Mouse (Mus musculus) kidney, postnatal 25 days (tissue): ENCODE results near the gene Ldlrad3.
A peak's percentile ranks its signal among the peaks of the same experiment; 100 is the strongest.

ENCODE experiments used
- DNase-seq, 2 experiments: peaks; one replicate each; pipeline ENCODE4 v3.0.0; 2021; ENCODE audit warnings: mixed read lengths in 2 of 2

The Ldlrad3 gene

GRCm38 (mm10) chr2:101992574-101993310, 193.4 kb downstream of the Ldlrad3 start:
- DNase-seq, result peak in 1 of 2 experiments; percentile 52

- no peak for DNase-seq
Observed at GRCm38 (mm10) chr2:101991726-101992125, 194.5 kb downstream of the Ldlrad3 start.

DNA sequence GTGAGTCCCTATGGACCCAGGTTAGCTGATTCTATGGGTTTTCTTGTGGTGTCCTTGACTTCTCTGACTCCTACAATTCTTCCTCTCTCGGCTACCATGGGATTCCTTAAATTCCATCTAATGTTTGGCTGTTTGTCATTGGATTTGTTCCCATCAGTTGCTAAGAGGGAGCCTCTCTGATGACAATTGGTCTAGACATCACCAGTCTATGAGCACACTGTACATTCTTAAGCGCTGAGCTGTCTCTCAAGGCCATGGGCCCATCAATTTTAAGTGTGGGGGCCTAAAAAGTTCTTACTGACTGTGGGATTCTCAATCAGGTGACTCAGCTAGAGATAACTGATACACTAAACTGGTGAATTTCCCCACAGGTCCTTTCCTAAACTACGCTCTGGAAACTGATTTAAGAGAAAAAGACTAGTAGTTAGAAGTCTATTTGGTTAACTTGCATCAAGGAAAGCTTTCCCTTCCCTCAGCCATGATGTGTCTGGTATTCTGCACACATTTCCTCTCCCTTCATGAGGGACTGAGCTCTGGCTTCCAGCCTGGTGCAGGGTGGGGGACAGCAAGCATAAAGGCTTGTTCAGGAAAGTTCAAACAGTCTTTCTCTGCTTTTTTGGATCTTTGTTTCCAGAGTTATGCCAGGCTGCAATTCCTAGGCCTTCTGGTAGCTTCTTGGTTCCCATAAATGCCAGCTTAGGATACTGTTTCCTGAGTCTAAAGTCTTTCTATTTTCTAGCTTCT, 199.7 kb downstream of the Ldlrad3 start:
- no peak for DNase-seq

DNA sequence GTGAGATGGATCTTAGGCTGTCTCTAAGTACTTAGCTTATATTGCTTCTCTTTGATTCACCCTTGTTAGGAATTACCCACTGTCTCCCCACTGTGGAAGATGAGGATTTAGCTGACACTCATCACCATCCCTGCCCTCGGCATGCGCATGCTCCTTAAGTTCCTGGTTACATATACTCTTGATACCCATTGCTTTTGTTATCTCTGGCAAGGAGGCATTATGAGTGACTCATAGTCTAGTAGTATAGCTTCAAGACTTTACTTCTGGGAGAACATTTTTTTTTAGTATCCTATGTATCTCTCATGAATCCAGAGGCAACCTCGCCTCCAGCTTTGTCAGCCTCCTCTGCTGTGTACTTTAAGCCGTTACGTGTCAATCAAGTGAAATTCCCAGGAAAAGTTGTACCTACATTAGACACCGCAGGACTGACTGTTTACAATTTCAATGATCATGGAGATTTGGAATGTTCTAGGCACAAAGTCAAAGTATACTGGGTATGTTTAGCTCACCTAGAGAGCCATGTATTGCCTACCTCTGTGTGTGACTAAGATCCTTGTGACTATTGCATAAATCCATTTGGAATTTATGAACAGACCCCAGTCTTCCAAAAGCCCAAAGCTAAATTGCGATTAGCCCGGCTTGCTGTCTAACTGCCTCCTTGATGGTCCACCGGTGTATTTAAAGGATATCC, 202.2 kb downstream of the Ldlrad3 start:
- no peak for DNase-seq

- DNase-seq, result peak in 1 of 2 experiments; percentile 27
Observed at GRCm38 (mm10) chr2:101983082-101983852, 202.9 kb downstream of the Ldlrad3 start.

DNA sequence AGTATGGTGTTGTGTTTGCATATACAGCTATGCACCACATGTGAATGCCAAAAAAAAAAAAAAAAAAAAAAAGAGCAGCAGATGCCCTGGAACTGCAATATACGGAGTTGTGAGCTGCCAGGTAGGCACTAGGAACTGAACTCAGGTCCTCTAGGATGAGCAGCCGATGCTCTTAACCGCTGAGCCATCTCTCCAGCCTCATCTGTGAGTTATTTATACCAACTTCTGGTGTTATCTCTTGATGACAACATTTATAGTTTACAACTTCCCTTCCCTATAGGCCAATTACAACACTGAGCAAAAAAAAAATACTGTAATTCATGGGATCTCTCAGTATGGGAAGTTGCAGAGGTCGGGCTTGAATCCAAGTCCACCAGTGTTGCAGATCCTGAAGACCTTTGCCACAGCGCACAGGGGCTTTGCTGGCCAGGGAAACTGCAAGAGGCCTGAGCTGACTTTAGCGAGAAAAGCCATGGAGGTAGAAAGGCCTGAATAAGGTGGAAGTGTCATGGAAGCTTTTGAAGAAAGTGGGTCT, 204.2 kb downstream of the Ldlrad3 start:
- no peak for DNase-seq

DNA sequence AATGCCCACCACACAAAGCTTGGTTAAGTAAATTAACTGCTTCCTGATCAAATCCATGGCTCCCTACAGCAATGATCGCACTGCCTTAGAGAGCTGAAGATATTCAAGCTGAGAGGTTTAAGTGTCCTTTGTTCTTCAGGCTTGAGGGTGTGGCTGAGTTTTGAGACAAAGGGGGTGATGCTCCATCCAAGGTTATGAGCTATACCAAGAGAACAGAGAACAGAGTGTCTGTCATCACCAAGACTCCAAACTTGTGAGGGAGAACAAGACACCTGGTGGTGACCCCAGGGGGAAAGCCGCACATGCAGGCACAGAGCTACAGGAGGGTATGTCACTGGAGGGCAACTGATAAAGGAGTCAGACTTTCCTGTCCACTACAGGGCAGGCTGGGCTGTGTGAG, 205.0 kb downstream of the Ldlrad3 start:
- DNase-seq, result no peak

GRCm38 (mm10) chr2:101980456-101980947, 205.7 kb downstream of the Ldlrad3 start:
- no peak for DNase-seq

DNA sequence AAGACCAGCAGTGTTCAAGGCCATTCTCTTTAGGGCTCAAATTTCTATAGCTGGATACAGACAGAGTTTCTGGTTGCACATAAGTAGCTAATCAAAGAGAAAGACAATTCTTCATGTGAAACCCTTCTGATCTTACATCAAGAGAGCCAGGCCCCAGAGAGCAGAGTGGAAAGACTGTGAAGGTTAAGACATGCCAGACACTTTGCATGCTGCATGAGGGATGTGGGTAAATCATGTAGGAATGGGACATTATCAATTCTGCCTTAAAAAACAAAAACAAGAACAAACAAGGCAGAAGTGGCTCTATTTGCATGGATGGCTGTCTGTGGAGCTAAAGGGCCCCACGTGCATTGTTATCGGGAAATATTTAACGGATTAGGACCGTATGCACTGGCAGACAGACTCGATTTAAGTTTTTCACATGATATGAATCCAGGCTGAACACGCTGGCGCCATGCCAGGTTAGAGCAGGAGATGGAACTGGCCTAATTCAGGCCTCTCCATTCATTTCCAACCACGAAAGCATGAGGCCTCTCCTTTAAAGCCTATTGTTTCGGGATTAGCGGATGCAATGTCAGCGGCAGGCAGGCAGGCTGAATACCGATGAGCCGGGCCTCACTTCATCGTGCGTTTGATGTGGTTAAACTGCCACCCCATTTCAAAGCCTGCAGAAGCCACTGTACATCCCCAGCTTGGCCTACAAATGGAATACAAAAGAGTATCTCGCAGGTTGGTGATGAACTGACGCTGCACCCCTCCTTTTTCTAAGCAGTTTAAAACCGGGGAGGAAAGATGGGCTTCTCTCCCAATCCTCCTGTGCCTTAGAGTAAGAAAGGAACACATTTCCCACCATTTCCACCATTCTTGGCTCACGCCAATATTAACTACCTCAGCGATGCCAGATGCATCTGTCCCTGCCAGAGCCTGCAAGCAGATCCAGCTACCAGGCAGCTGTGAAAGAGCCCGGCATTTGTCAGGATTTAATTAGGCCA, 207.4 kb downstream of the Ldlrad3 start:
- peak; percentile 49 to 63 for DNase-seq

- no peak for DNase-seq
Observed at GRCm38 (mm10) chr2:101976399-101977064, 209.7 kb downstream of the Ldlrad3 start.

GRCm38 (mm10) chr2:101973810-101974209, 212.4 kb downstream of the Ldlrad3 start:
- DNase-seq, result no peak

GRCm38 (mm10) chr2:101967601-101968000, 218.6 kb downstream of the Ldlrad3 start:
- peak; percentile 43 to 76 for DNase-seq

- no peak for DNase-seq
Observed at GRCm38 (mm10) chr2:101967152-101967551, 219.0 kb downstream of the Ldlrad3 start.

DNA sequence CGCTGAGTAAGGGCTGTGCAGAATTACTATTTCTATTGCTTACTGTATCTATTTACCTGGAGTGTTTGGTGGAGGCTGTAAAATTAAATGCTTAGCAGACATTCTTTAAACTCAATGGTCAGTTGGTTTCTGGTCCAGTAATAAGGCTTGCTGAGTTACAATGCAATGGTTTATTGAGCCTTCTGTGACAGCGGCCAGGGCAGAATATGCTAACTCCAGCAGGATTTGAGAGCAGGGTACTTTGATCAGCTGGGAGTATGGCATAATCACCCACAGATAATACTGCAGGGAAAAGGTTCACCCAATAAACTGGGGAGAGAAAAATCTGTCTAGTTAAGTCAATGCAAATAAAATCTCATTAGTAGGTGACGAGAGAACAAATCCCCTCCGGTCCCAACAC, 220.2 kb downstream of the Ldlrad3 start:
- no peak for DNase-seq

DNA sequence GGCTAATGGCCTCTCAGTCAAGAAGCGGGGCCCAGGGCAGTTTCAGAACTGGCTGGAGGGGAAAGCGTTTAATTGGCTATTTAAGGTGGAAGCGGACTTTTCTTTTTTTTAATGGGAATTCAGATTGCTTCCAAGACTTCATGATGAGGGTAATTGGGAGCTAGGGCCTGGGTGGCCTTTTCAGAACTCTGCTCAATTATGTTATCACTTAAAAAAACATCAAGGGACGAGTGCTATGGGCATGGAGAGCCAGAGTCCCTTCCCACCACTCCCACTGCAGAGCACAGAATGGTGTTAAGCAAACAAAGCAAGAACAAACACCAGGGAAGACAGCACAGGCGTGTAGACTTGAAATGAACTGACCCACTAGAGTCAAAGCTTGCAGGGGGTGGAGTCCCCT, 220.7 kb downstream of the Ldlrad3 start:
- DNase-seq, result no peak

DNA sequence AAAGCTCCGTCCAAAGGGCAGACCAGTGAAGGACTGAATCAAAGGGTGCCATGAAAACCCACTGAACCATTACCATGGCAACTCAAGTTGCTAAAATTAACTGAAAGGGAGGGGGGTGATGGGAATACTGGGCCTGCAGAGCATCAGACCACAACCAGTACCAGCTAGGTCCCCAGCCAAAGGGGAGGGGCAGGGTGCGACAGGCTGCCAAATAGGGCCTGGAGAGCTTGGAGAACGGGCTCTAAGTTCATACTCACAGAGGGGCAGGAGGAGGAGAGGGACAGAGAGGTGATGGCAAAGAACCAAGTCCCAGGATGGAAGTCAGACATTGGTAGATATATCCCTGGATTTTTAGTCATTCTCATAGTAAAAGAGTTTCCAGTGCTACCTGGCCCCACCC, 222.8 kb downstream of the Ldlrad3 start:
- DNase-seq, result peak in 1 of 2 experiments; percentile 60

DNA sequence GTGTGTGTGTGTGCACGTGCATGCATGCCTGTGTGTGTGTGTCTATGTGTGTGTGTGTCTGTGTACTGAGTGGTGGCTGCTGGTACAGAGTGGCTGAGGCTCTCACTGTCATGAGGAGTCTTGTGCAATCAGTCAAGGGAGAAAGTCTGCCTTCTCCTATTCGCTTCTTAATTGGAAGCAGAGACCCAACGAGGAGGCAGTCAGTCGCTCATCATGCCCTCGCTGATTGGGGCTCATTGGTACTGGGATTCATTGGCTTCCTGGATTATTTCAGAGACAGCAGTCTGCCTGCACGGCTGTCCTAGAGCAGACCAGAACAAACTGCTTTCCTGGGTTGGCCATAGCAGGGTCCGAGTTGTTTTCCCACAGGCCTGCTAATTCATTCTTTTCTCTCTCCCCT, 223.8 kb downstream of the Ldlrad3 start:
- no peak for DNase-seq

DNA sequence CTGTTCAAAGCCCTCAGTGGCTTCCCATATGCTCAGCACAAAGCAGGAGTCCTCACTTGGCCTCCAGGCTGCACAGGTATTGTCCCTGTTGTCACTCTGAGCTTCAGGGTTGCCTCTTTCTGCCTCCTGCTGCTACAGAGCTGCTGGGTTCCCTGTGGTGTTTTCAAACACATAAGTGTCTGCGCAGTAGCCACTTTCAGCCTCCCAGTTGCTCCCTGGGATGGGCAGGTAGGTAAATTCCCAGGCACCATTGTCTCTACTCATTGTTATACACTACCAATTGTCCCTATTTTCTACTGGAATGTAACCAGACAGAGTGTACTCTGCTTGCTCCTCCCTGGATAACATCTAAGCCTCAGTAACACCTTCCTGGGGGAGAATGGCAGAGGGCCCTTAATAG, 224.8 kb downstream of the Ldlrad3 start:
- no peak for DNase-seq

DNA sequence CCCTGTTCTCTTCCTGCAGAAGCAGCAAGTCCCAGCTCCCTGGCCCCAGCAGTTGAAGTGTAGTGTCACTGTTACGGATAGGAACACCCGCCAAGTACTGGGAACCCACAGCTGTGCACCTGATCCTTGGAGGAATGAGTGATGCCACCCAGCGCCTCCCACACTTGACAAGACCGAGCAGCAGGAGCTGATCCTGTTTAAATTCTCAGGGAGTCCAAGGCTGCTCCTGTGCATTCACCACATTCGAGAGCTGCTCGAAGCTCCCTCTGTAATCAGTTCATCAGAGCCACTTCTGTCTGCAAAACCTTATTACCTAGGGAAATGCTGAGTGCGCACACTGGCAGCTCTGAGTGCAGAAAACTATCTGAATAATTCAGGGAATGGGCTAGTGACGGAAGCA, 225.5 kb downstream of the Ldlrad3 start:
- no peak for DNase-seq

GRCm38 (mm10) chr2:101956125-101956524, 230.1 kb downstream of the Ldlrad3 start:
- DNase-seq, result no peak
